Mouse (Mus musculus) liver, embryonic 11.5 days (tissue): ENCODE results near the gene Mfsd12. TPM values are rescaled to one million over a fixed set of nuclear protein-coding genes. Genes with fewer than 3 reads are reported as not detected.
A peak's percentile ranks its signal among the peaks of the same experiment; 100 is the strongest.

Source experiments
- ATAC-seq: fragments of 200-750 bp; cut with Nextera tagmentation; replicated peaks from 2 replicates; pipeline ENCODE4 v1.8.0; 2017; ENCODE audit warnings: moderate number of reproducible peaks, mild to moderate bottlenecking, moderate TSS enrichment, moderate library complexity; ENCODE audit not compliant: low FRiP score
- DNase-seq: peaks from one replicate; pipeline ENCODE4 v3.0.0-alpha.2; 2017; ENCODE audit warnings: low spot score
- H3K27ac ChIP-seq: fragments of 300-500 bp; sonication (generic); 2 replicates; pipeline ENCODE4 v1.5.1; 2014; ENCODE audit warnings: mild to moderate bottlenecking, low read depth, low read length, control low read depth
- H3K27me3 ChIP-seq: fragments of 300-500 bp; sonication (generic); replicated peaks from 2 replicates; pipeline ENCODE4 v1.6.1; 2014; ENCODE audit warnings: low read length, mixed read lengths; ENCODE audit not compliant: control insufficient read depth, insufficient read depth
- H3K36me3 ChIP-seq: fragments of 300-500 bp; sonication (generic); 2 replicates; pipeline ENCODE4 v1.6.1; 2014; ENCODE audit warnings: mild to moderate bottlenecking, low read length, moderate library complexity, mixed read lengths; ENCODE audit not compliant: control insufficient read depth, insufficient read depth
- H3K4me1 ChIP-seq: fragments of 300-500 bp; sonication (generic); replicated peaks from 2 replicates; pipeline ENCODE4 v1.6.1; 2014; ENCODE audit warnings: low read length, mixed read lengths; ENCODE audit not compliant: control insufficient read depth, insufficient read depth
- H3K4me2 ChIP-seq: fragments of 300-500 bp; sonication (generic); 2 replicates; pipeline ENCODE4 v1.6.1; 2014; ENCODE audit warnings: mild to moderate bottlenecking, control low read depth, moderate library complexity
- H3K4me3 ChIP-seq: fragments of 300-500 bp; sonication (generic); 2 replicates; pipeline ENCODE4 v1.5.1; 2014; ENCODE audit warnings: low read depth, low read length, control low read depth
- H3K9ac ChIP-seq: fragments of 300-500 bp; sonication (generic); 2 replicates; pipeline ENCODE4 v1.6.1; 2014; ENCODE audit warnings: low read depth, low read length, control low read depth
- H3K9me3 ChIP-seq: fragments of 300-500 bp; sonication (generic); 2 replicates; pipeline ENCODE4 v1.6.1; 2016; ENCODE audit warnings: low read length, inconsistent platforms, mixed read lengths; ENCODE audit not compliant: control insufficient read depth
- WGBS: fragments of 180-500 bp; shearing (Covaris S2); extraction: QIAGEN DNeasy Blood & Tissue Kit; methylation state at CpG from one replicate; pipeline ENCODE4 v1.1.7; 2014; 5-methylcytosine and 5-hydroxymethylcytosine counted together
- polyA plus RNA-seq: library from polyadenylated mRNA; unstranded; fragments of >200 nt; fragmentation: Nextera tagmentation; extraction: Ambion mirVana; gene quantifications from 2 replicates; pipeline ENCODE4 v1.2.1, GENCODE M21; 2014

Gene Mfsd12
- polyA plus RNA-seq, 1 experiment from 2014 or later: 11.2 TPM

GRCm38 (mm10) chr10:81403511-81403910 lies 46.2 kb downstream of the Mfsd12 start:
- peaks cover 9% of the 10 kb centered on the region for H3K36me3 ChIP-seq
- no peaks in the 10 kb centered on the region for H3K9me3 ChIP-seq
- 72% methylated on average over 10 of the region's 10 CpGs for WGBS
- DNase-seq (no peak), ATAC-seq (no peak)
- peaks cover 57% of the 10 kb centered on the region for H3K4me1 ChIP-seq
- H3K4me2 ChIP-seq: 0 out of 2 replicates have a peak overlapping the region, but pooled peaks have one; percentile 9
- peak overlapping the region; percentile 60; the same call in 1 of the 2 replicates for H3K27ac ChIP-seq
- peaks cover 27% of the 10 kb centered on the region for H3K27me3 ChIP-seq
- no peak overlapping the region for H3K9ac ChIP-seq
- H3K4me3 ChIP-seq: no peak overlapping the region

- no peak for DNase-seq
- 29% methylated on average over 9 of the region's 9 CpGs for WGBS
Measured at GRCm38 (mm10) chr10:81404082-81404481, 46.8 kb downstream of the Mfsd12 start.

GRCm38 (mm10) chr10:81404720-81405119 lies 47.4 kb downstream of the Mfsd12 start:
- peaks cover 27% of the 10 kb centered on the region for H3K27me3 ChIP-seq
- H3K9ac ChIP-seq: peak overlapping the region; percentile 37; the same call in 1 of the 2 replicates
- H3K27ac ChIP-seq: no peak overlapping the region
- peak overlapping the region; percentile 20; the same call in 1 of the 2 replicates for H3K4me2 ChIP-seq
- H3K36me3 ChIP-seq: peaks cover 5% of the 10 kb centered on the region
- H3K4me1 ChIP-seq: peaks cover 69% of the 10 kb centered on the region
- DNase-seq (no peak), ATAC-seq (no peak)
- H3K4me3 ChIP-seq: no peak overlapping the region
- H3K9me3 ChIP-seq: no peaks in the 10 kb centered on the region
- WGBS: 33% methylated on average over 18 of the region's 18 CpGs

More at GRCm38 (mm10) chr10:81404082-81404481, 46.8 kb downstream of the Mfsd12 start:
- peaks cover 63% of the 10 kb centered on the region for H3K4me1 ChIP-seq
- H3K9ac ChIP-seq: no peak overlapping the region
- no peak overlapping the region for H3K4me2 ChIP-seq
- H3K36me3 ChIP-seq: peaks cover 9% of the 10 kb centered on the region
- H3K9me3 ChIP-seq: no peaks in the 10 kb centered on the region
- H3K4me3 ChIP-seq: no peak overlapping the region
- ATAC-seq: no peak
- H3K27me3 ChIP-seq: peaks cover 27% of the 10 kb centered on the region
- no peak overlapping the region for H3K27ac ChIP-seq

GRCm38 (mm10) chr10:81405588-81406201 lies 48.4 kb downstream of the Mfsd12 start:
- no peak overlapping the region for H3K9ac ChIP-seq
- H3K4me2 ChIP-seq: no peak overlapping the region
- no peaks in the 10 kb centered on the region for H3K9me3 ChIP-seq
- DNase-seq (no peak), ATAC-seq (no peak)
- peaks cover 2% of the 10 kb centered on the region; the same call in 1 of the 2 replicates for H3K36me3 ChIP-seq
- peaks cover 24% of the 10 kb centered on the region for H3K27me3 ChIP-seq
- WGBS: 42% methylated on average over 13 of the region's 13 CpGs
- H3K4me1 ChIP-seq: peaks cover 79% of the 10 kb centered on the region
- no peak overlapping the region for H3K27ac ChIP-seq
- H3K4me3 ChIP-seq: no peak overlapping the region

- H3K4me1 ChIP-seq: peaks cover 80% of the 10 kb centered on the region
- peak overlapping the region; percentile 48 for H3K4me2 ChIP-seq
- no peaks in the 10 kb centered on the region for H3K9me3 ChIP-seq
- H3K27me3 ChIP-seq: peaks cover 24% of the 10 kb centered on the region
- H3K9ac ChIP-seq: no peak overlapping the region; the same call in 1 of the 2 replicates
- ATAC-seq (no peak), DNase-seq (no peak)
- H3K27ac ChIP-seq: peak overlapping the region; percentile 75
- no peaks in the 10 kb centered on the region; the same call in 1 of the 2 replicates for H3K36me3 ChIP-seq
- WGBS: 24% methylated on average over 24 of the region's 24 CpGs
- H3K4me3 ChIP-seq: peak overlapping the region; percentile 34
Measured at GRCm38 (mm10) chr10:81406504-81407440, 49.5 kb downstream of the Mfsd12 start.

- H3K27ac ChIP-seq: peak overlapping the region; percentile 75
- no peaks in the 10 kb centered on the region for H3K9me3 ChIP-seq
- peak overlapping the region; percentile 14; the same call in 1 of the 2 replicates for H3K9ac ChIP-seq
- DNase-seq (no peak), ATAC-seq (no peak)
- H3K4me3 ChIP-seq: peak overlapping the region; percentile 34
- no peaks in the 10 kb centered on the region; the same call in 1 of the 2 replicates for H3K36me3 ChIP-seq
- H3K27me3 ChIP-seq: peaks cover 24% of the 10 kb centered on the region
- peak overlapping the region; percentile 48 for H3K4me2 ChIP-seq
- WGBS: 16% methylated on average over 31 of the region's 31 CpGs
- H3K4me1 ChIP-seq: peaks cover 80% of the 10 kb centered on the region
Measured at GRCm38 (mm10) chr10:81407539-81408423, 50.5 kb downstream of the Mfsd12 start.

GRCm38 (mm10) chr10:81408424-81408729 lies 51.1 kb downstream of the Mfsd12 start:
- H3K4me1 ChIP-seq: peaks cover 80% of the 10 kb centered on the region
- peak overlapping the region; percentile 48 for H3K4me2 ChIP-seq
- H3K4me3 ChIP-seq: peak overlapping the region; percentile 21; the same call in 1 of the 2 replicates
- H3K36me3 ChIP-seq: no peaks in the 10 kb centered on the region; the same call in 1 of the 2 replicates
- H3K9ac ChIP-seq: 0 out of 2 replicates have a peak overlapping the region, but pooled peaks have one; percentile 14
- peak overlapping the region; percentile 75 for H3K27ac ChIP-seq
- 32% methylated on average over 13 of the region's 13 CpGs for WGBS
- DNase-seq (no peak), ATAC-seq (no peak)
- no peaks in the 10 kb centered on the region for H3K9me3 ChIP-seq
- H3K27me3 ChIP-seq: peaks cover 24% of the 10 kb centered on the region

GRCm38 (mm10) chr10:81408871-81409291 lies 51.6 kb downstream of the Mfsd12 start:
- H3K9ac ChIP-seq: 0 out of 2 replicates have a peak overlapping the region, but pooled peaks have one; percentile 35
- 3% methylated on average over 9 of the region's 9 CpGs for WGBS
- H3K36me3 ChIP-seq: no peaks in the 10 kb centered on the region; the same call in 1 of the 2 replicates
- peaks cover 84% of the 10 kb centered on the region for H3K4me1 ChIP-seq
- H3K27ac ChIP-seq: peak overlapping the region; percentile 75
- ATAC-seq: peak; percentile 76
- peaks cover 24% of the 10 kb centered on the region for H3K27me3 ChIP-seq
- peak; percentile 85 for DNase-seq
- peak overlapping the region; percentile 48 for H3K4me2 ChIP-seq
- H3K9me3 ChIP-seq: no peaks in the 10 kb centered on the region
- H3K4me3 ChIP-seq: peak overlapping the region; percentile 21; the same call in 1 of the 2 replicates
